Mouse (Mus musculus): ENCODE data around the gene Kansl1l.

The Kansl1l gene

DNA sequence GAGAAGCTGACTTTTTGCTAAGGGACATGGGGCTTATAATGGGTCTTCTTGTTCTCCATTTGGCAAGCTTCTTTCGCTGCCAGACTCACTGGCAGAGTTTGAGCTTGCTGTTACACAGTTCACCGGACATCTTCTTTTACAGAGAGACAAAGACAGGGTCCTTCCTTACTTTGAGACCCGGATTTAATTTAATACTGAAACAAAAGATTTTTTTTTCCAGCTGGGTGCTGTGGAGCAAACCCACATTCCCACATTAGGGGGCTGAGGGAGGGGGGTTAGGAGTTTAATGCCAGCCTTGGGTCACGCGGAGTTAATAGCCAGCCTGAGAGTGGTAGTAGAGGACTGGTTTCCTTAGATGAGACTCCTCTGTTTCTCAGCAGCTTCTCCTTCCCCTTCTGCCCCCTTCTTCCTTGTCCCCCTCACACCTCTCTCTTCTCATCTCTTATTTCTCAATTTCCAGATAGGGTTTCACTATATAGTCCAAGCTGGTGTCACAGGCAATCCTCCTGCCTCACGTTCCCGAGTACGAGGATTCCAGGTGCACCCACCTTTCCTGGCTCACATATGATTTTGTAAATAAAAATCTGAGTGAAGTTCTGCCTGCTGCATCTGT, 124.5 kb downstream of the Kansl1l start:
- no peak for TF ChIP-seq GATA4 (IDR thresholded peaks at IDR 0.05; ENCODE audit: insufficient replicate concordance, low read length)

DNA sequence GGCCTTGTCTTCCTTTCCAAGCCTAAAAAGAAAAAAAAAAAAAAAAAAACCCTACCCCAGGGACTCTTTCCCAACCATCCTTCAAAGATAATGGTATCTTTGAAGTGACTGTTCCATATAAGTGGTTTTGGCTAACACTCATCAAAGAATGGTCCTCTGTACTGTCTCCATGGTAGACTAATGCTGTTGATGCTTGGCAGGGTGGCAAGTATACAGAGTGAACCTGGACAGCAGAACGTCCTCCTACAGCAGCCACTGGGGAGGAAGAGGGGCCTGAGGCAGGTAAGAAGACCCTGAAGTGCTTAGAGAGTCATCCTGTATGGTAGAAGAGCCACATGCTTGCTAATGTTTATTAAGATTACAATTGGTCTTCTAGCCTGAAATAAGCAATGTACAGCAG, 125.1 kb downstream of the Kansl1l start:
- TF ChIP-seq GATA4 (IDR thresholded peaks at IDR 0.05; ENCODE audit: insufficient replicate concordance, low read length): no peak

DNA sequence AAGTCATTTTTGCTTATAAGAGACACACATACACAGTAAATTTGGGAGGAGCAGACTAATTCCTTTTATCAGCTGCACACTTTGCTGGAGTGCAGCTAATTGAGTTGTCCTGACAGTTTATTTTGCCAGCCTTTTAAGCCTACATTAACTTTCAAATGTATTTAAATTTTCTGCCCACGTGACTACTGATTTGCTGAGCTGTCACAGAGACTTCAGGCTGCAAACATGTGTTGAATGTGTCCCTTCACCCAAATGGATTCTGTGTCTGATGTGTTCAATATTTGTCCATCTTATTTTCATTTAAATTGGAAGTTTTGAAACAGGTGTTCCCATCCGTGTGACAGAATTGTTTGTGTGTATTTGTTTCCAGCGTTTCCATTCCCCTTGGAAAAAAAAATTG, 125.6 kb downstream of the Kansl1l start:
- no peak for TF ChIP-seq GATA4 (IDR thresholded peaks at IDR 0.05; ENCODE audit: insufficient replicate concordance, low read length)

DNA sequence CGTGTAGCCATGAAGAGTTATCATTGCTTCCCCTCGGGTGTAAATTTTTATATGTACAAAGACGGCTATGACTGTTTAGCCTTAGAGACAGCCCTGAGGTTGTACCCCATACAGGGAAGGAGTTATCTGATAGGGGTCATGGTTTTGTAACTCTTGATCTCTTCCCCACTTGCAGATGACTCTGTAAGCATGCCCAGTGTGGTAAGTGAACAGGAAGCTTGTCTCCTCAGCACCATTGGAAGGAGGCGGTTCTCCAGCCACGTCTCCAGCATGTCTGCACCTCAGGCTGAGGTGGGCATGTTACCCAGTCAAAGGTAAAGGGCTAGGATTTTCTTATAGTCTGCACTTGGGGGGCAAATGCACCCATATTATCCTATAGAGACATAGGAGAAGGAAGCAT, 134.4 kb downstream of the Kansl1l start:
- TF ChIP-seq GATA4 (IDR thresholded peaks at IDR 0.05; ENCODE audit: insufficient replicate concordance, low read length): no peak

DNA sequence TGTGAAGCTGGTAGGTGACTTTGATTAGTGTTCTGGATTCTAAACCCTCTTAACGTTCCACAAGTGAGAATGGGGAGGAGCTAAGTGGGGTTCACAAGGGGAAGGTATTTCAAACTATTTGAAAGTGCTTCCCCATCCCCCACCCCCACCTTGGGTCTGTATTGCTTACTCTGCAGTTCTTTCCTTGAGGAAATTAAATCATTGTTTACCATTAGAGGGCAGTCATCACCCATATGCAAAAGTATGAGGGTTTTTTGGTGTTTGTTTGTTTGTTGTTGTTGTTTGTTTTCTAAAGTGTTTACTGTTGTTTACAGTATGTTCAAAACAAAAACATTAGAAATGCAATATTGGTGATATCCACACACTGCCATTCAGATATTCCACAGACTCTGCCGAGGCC, 138.7 kb downstream of the Kansl1l start:
- TF ChIP-seq GATA4 (IDR thresholded peaks at IDR 0.05; ENCODE audit: insufficient replicate concordance, low read length): no peak

DNA sequence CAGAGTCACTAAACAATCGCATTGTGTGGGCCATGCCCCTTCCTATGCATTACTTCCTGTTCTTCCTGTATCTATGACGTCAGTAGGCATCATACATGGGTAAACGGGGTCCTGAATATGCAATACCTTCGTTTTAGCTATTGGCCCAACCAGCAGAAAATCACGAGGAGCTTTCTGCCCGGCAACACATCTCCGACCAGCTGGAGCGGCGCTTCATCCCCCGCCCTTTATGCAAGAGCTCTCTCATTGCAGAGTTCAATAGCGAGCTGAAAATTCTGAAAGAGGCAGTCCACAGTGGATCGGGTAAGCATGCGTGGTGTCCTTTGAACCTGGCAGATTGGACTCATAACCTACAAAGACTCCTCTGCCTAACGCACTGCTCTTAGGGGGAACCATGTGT, 139.4 kb downstream of the Kansl1l start:
- no peak for TF ChIP-seq GATA4 (IDR thresholded peaks at IDR 0.05; ENCODE audit: insufficient replicate concordance, low read length)

DNA sequence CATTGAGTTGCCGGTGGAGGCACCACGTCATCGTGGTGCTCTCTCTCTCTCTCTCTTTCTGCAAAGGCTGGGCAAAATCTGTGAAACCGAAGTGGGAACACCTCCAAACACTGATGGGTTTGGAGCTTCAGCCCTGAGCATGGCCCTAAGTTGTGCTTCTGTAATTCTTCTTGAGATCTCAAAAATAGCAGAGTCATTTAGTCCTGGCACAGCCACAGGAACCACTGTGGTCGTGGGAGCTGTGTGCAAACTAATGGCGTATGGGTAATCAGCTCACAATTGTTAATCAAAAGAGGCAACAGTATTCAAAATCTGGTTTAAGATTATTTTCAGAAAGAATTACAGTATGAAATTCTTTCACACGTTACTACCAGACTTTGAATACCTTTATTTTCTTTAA, 144.6 kb downstream of the Kansl1l start:
- no peak for TF ChIP-seq GATA4 (IDR thresholded peaks at IDR 0.05; ENCODE audit: insufficient replicate concordance, low read length)

DNA sequence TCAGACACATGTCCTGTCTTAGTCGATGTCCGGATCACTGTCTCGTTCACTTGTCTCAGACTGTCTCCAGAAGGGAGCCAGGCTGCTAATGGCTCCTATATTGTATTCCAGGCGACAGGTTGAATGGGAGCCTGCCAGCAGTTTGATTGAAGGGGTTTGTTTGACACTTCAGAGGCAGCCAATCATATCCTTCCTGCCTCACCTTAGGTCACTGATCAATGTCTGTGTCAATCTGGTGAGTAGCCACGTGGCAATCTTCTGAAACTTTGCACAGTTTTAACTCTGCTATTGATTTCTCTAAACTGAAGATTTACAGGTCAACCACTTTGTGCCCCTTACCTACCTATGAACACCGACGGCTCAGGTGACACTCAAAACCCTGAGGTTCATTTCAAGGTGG, 145.9 kb downstream of the Kansl1l start:
- no peak for TF ChIP-seq GATA4 (IDR thresholded peaks at IDR 0.05; ENCODE audit: insufficient replicate concordance, low read length)

Data from liver, adult (tissue).